Mouse (Mus musculus) 3134 (cell line): Measurements from ENCODE around the gene Zfp57.
A peak's percentile ranks its signal among the peaks of the same experiment; 100 is the strongest.

Source experiments
- DNase-seq: peaks from one replicate; pipeline ENCODE4 v3.0.0-alpha.2; 2011; ENCODE audit warnings: low spot score; ENCODE audit not compliant: insufficient read length; ENCODE audit errors: extremely low read depth

Zfp57 gene

GRCm38 (mm10) chr17:36994528-36994927 lies 6.4 kb upstream of the Zfp57 start:
- DNase-seq = no peak

GRCm38 (mm10) chr17:36995448-36995847 lies 5.5 kb upstream of the Zfp57 start:
- no peak for DNase-seq

GRCm38 (mm10) chr17:36997033-36997735 lies 3.8 kb upstream of the Zfp57 start:
- peak; percentile 28 for DNase-seq

GRCm38 (mm10) chr17:36998477-36998876 lies 2.5 kb upstream of the Zfp57 start:
- DNase-seq = no peak

- peak; percentile 85 for DNase-seq
Observed at GRCm38 (mm10) chr17:37002364-37003330, 1.7 kb downstream of the Zfp57 start.

GRCm38 (mm10) chr17:37003366-37003765 lies 2.4 kb downstream of the Zfp57 start:
- no peak for DNase-seq

GRCm38 (mm10) chr17:37008161-37008560 lies 7.2 kb downstream of the Zfp57 start:
- DNase-seq = no peak

- DNase-seq = no peak
Observed at GRCm38 (mm10) chr17:37009460-37010042, 8.6 kb downstream of the Zfp57 start.

- DNase-seq = no peak
Observed at GRCm38 (mm10) chr17:37011719-37012118, 10.8 kb downstream of the Zfp57 start.

GRCm38 (mm10) chr17:37012141-37012540 lies 11.2 kb downstream of the Zfp57 start:
- DNase-seq = no peak

- no peak for DNase-seq
Observed at GRCm38 (mm10) chr17:37016333-37016732, 15.4 kb downstream of the Zfp57 start.

- no peak for DNase-seq
Observed at GRCm38 (mm10) chr17:37018328-37018727, 17.4 kb downstream of the Zfp57 start.

GRCm38 (mm10) chr17:37019242-37019641 lies 18.3 kb downstream of the Zfp57 start:
- DNase-seq = peak; percentile 28

GRCm38 (mm10) chr17:37022628-37023576 lies 21.9 kb downstream of the Zfp57 start, which contains the start of gene Mog:
TSS of gene Mog (minus strand) at chr17:37023398.
- DNase-seq = no peak

GRCm38 (mm10) chr17:37026425-37026824 lies 25.5 kb downstream of the Zfp57 start:
- DNase-seq = no peak

- DNase-seq = no peak
Observed at GRCm38 (mm10) chr17:37027486-37027885, 26.5 kb downstream of the Zfp57 start.

- DNase-seq = no peak
Observed at GRCm38 (mm10) chr17:37028212-37028611, 27.2 kb downstream of the Zfp57 start.

GRCm38 (mm10) chr17:37028683-37029120 lies 27.7 kb downstream of the Zfp57 start:
- DNase-seq = peak; percentile 77

GRCm38 (mm10) chr17:37029162-37029561 lies 28.2 kb downstream of the Zfp57 start:
- DNase-seq = no peak
